Mouse (Mus musculus) spleen, postnatal 4 days (tissue): ENCODE results near the gene Olfr644.

Experiments
- DNase-seq, 2 experiments: peaks; one replicate each; pipeline ENCODE4 v3.0.0; 2022; ENCODE audit warnings: low spot score in 2 of 2

Gene Olfr644

DNA sequence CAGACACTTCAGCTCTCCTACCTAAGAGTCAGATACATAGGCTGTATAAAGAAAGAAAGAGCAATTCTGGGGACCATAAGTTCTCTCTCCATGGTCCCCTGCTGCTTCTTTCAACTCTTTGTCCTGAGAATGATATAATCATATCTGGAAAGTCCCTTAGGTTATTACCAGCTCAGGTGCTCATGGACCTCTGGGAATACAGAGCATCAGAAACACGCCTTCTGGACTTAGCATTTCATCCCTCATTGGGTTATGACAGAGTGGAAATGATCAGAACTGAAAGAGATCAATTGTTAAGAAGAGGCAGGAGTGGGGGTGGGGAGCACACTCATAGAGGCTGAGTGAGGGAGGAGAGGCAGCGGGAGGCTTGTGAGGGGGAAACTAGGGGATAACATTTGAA lies at the start of gene Olfr644:
Gene Olfr644, minus strand, starts transcription at position 101 of the 400 bp plus-strand sequence.
- no peak for DNase-seq

DNA sequence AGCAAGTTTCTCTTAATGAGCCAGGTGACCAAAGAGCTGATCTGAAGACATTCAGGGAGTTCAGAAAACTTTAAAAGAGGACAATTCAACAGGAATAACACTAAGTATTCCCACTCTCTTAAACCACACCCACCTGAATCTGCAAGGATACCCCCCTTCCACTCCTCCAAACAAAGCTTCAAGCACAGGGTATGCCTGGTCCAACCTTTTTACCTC lies 33.0 kb upstream of the Olfr644 start, which contains the start of gene Olfr646:
Gene Olfr646, plus strand, starts transcription at position 117 of the 216 bp plus-strand sequence.
- DNase-seq = no peak

DNA sequence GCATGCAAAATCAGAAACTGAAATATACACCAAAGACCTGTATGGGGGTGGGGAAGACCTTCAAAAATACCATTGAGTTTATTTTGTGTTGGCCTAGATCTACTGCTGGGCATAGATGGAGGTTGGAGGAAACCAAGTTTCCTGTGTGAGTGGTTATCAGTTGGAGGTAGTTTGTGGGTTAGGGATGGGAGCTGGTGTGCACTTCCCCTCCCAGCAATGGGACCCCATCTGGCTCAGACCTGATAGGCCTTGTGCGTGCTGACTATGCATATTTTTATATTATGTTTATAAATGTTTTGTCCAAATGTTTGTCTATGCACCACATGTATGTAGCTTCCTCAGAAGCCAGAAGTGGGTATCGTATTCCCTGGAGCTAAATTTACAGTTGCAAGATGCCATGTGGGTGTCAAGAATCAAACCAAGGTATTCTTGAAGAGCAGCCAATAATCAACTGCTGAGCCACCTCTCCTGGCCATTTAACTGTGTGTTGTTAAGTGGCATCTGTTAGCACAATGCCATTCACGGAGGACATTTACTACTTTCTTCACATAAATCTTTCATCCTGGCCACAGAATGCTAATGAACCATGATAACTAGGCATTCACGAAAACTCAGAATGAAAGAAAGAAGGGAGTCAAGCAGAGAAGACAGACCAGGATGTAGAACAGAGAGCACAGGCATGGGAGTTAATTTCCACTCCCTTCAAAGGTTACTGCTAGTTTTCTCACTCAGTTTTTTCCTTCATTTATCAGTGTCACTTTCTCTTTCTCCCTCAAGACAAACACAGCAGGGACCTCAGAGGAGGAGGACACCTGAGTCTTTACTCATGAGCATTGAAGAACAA lies 32.5 kb upstream of the Olfr644 start:
- DNase-seq = no peak

DNA sequence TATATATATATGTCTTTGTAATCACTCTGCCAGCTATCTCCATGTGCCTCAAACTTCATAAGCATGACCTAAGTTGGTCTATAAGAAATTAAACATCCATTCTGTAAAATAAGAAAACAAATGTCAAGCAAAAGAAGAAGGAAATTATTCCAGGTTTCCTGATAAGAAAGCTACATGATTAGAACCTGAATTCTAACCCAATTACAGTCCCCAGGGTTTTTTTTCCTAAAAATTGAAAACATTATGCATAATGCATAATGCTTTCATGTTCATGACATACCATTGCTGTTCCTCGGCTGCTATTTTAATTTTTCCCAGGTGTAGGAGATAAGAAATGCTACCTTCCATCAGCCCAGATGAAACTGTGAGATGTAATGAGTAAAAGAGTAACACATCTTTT lies 13.7 kb upstream of the Olfr644 start, which contains the start of gene Olfr645:
Gene Olfr645, minus strand, starts transcription at position 101 of the 400 bp plus-strand sequence.
- no peak for DNase-seq

DNA sequence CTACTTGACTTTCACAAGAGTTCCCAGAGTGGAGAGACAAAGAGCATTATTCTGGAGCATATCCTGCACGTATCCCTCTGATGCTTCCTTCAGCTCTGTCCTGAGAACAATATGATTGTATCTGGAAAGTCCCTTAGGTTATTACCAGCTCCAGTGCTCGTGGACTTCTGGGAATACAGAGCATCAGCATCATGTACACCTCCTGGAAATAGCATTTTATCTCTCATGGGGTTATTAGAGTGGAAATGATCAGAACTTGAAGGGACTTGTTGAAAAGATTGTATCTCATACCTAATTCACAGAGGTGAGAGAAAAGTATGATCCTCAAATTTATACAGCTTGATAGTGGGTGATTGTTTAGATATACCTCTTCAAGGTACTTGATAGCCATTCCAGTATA lies 10.3 kb downstream of the Olfr644 start, which contains the start of gene 4930516K23Rik:
Gene 4930516K23Rik, minus strand, starts transcription at position 101 of the 400 bp plus-strand sequence.
- no peak for DNase-seq

DNA sequence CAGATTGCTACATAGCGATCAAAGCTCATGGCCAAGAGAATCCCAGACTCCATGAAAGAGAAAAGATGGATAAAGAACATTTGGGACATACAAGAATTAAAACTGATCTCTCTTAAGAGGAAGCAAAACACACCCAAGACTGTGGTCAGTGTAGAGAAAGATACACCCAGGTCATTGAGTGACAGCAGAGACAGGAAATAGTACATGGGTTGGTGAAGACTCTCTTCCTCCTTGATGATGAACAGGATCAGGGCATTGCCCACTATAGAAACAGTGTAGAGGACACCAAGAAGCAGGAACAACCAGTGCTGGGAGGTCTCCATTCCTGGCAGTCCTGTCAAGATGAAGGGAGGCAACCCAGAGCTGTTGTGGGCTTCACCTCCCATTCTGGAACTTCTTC lies 12.5 kb downstream of the Olfr644 start:
- no peak for DNase-seq

DNA sequence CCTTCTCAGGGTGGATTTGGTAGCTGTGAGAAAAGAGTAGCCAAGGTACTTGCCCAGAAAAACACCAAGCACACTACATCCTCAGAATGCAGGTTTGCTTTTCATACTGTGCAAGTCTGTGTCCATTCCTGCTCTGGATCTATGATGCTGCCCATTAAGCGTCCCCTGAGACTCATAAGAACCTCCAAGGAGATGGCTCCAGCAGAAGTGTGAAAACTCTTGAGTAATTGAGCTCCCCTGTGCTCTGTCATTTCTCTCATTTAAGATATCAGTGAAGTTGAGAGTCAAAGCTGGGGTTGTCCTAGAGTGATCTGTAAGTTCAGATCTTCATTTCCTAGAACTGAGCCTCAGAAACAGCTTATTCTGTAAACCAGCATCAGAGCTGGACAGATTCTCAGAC lies 19.1 kb downstream of the Olfr644 start, which contains the start of gene Olfr642:
Gene Olfr642, minus strand, starts transcription at position 101 of the 400 bp plus-strand sequence.
- no peak for DNase-seq

DNA sequence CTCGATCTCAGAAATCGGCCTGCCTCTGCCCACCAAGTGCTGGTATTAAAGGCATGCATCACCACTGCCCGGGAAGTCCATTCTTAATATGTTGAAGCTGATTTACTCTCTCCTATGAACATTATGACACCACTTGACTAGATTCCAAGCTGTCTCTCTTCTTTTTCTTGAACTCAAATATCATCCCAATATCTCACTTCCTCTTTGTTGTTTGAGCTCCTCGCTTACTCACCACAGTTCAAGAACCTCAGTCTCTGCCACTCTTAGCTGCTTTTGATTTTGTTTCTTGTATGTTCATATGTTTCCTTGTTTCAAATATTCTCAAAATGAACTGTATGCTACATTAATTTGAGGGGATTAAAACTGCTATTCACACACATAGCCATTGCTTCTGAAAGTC lies 20.9 kb downstream of the Olfr644 start:
- DNase-seq = no peak

DNA sequence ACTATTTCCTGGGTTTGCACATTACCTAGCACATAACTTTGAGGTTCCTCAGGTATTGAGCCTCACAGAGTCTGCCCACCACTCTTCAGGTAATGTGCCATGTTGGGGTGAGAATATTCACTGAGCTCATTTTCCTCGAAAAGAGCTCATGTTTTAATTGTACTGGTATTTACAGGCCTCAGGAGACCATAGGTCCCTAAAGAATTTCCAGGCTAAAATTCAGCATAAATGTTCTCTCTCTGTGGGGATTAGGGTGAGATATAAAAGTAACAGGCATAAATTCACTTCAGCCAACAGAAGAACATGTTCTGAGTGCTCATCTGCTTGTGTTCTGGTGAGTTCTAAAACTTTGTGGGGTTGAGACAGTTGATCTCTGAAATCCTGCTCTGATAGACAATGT lies 36.5 kb downstream of the Olfr644 start, which contains the start of gene Olfr641:
Gene Olfr641, plus strand, starts transcription at position 301 of the 400 bp plus-strand sequence.
- DNase-seq = no peak

DNA sequence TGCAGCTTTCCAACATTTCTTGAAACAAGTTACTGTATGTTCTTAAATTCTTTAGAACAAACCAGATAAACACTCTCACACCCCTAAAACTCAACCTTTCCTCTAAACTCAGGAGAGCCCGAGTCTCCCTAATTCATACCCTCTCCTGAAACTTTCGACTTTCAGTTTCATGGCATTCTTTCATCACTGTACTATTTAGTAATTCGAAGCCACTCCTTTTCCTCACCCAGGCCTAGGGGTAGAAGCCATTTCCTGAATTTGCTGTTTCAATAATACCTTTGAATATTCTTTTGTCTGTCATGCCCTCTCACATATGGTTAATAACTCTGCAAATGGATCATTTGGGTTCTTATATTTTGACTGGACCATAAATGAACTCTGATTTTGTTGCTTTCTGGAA lies 44.7 kb downstream of the Olfr644 start:
- DNase-seq = no peak

DNA sequence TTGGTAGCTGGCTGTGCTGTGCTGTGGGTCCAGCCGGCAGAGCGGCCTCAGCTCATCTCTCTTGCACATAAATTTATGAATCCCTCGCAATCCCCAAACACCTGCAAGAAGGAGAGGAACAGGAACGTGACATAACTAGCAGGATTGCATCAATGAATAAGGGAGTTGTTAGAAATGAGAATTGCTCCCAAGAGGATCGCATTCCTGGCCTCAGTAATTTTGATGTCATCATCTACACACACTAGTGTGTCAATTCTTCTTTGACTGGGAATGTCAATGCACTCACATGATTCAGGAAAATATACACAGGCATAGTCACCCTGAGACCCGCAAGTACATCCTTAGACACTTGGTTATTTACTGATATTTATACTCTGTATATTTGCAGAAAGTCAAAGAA lies 46.2 kb downstream of the Olfr644 start, which contains the start of gene Olfr640:
Gene Olfr640, minus strand, starts transcription at position 101 of the 400 bp plus-strand sequence.
- DNase-seq = no peak

DNA sequence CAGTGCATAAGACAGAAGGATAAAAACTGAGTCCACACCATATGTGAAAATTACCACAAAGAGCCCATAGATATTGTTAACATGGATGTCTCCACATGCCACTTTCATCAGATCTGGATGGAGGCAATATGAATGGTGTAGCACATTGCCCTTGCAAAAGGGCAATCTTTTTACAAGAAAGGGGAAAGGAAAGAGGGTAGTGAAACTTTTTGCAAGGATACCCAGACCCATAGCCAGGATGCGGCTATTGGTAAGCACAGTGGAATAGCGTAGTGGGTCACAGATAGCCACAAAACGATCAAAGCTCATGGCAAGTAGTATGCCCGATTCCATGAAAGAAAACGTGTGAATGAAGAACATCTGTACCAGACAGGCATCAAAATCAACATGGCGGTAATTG lies 50.0 kb downstream of the Olfr644 start:
- no peak for DNase-seq

DNA sequence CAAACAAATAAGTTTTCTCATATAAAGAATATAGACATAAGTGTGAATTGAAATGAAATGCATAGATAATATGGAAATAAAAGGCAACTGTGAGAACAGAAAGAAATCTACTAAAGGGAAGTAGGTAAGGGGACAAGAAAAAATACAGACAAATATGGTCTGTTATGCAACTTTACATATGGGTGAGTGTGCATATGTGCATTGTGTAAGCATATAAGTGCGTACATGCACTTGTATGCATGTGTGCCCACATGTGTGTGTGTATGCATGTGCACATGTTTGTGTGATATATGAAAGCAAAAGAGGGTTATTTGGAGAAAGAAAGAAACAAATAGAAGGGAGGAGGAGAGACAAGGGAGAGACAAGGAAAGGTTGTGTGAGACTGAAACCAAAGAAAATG lies 52.7 kb downstream of the Olfr644 start:
- no peak for DNase-seq

DNA sequence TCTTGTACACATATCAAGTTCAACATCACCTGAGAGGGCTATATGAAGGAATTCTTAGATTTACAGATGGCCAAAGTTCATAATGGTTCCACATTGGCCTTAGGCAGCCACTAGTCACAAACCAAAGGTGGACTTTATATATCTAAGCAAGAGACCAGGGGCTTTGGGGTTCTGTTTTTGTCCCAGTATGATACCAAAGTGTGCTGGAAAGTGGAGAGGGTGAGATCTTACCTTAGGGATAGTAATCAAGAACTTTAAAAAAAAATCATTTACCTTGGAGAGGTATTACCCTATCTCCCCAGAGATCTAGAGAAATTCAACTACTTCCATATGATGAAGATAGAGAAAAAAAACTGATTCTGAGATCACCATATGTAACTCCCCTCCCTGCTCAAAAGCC lies 54.5 kb downstream of the Olfr644 start, which contains the start of gene Olfr639:
Gene Olfr639, minus strand, starts transcription at position 101 of the 400 bp plus-strand sequence.
- no peak for DNase-seq
